Mouse (Mus musculus) inflammation-experienced regulatory T-cells, adult 6 months (primary cell): ENCODE data around the gene Pik3r3. TPM values are rescaled to one million over a fixed set of nuclear protein-coding genes. Genes with fewer than 3 reads are reported as not detected.
A peak's percentile ranks its signal among the peaks of the same experiment; 100 is the strongest.
"Not testable (repeated sequence)": the region's sequence is repeated elsewhere in the genome, so short reads cannot be mapped to it uniquely, and the experiment has no call there.

Experiments
- ATAC-seq: one replicate; pipeline ENCODE4 v1.8.0; 2017
- polyA plus RNA-seq, 3 experiments: library from polyadenylated mRNA; unstranded; fragments of 100-300 nt; shearing (Covaris generic); gene quantifications; one replicate each; pipeline ENCODE4 v1.2.1; 2017

The Pik3r3 gene
- polyA plus RNA-seq, 3 experiments from 2014 or later, result 1.2 to 3.4 (median 2.3) TPM

GRCm38 (mm10) chr4:116220071-116220650, 1.3 kb upstream of the Pik3r3 start:
- no peak for ATAC-seq

- ATAC-seq, result peak; percentile 36
These were observed 658 bp upstream of the Pik3r3 start for GRCm38 (mm10) chr4:116220780-116221139.

- no peak for ATAC-seq
These were observed 801 bp downstream of the Pik3r3 start for GRCm38 (mm10) chr4:116221996-116222842.

- ATAC-seq, result no peak
These were observed 1.4 kb downstream of the Pik3r3 start for GRCm38 (mm10) chr4:116222843-116223119.

- ATAC-seq, result no peak
These were observed 22.0 kb downstream of the Pik3r3 start for GRCm38 (mm10) chr4:116243377-116243776.

- no peak for ATAC-seq
These were observed 22.8 kb downstream of the Pik3r3 start for GRCm38 (mm10) chr4:116244240-116244639.

- ATAC-seq, result not testable (repeated sequence)
These were observed 24.5 kb downstream of the Pik3r3 start for GRCm38 (mm10) chr4:116245926-116246325.

GRCm38 (mm10) chr4:116249986-116250385, 28.6 kb downstream of the Pik3r3 start:
- no peak for ATAC-seq

GRCm38 (mm10) chr4:116268220-116268619, 46.8 kb downstream of the Pik3r3 start:
- ATAC-seq, result no peak

GRCm38 (mm10) chr4:116282211-116282610, 60.8 kb downstream of the Pik3r3 start:
- ATAC-seq, result no peak

GRCm38 (mm10) chr4:116291561-116291960, 70.1 kb downstream of the Pik3r3 start:
- no peak for ATAC-seq

GRCm38 (mm10) chr4:116293296-116293695, 71.9 kb downstream of the Pik3r3 start:
- ATAC-seq, result no peak

GRCm38 (mm10) chr4:116300878-116301355, 79.5 kb downstream of the Pik3r3 start:
- ATAC-seq, result no peak

GRCm38 (mm10) chr4:116304551-116304950, 83.1 kb downstream of the Pik3r3 start:
- no peak for ATAC-seq

GRCm38 (mm10) chr4:116317575-116317974, 96.2 kb downstream of the Pik3r3 start:
- no peak for ATAC-seq

GRCm38 (mm10) chr4:116322127-116322526, 100.7 kb downstream of the Pik3r3 start:
- no peak for ATAC-seq

GRCm38 (mm10) chr4:116329256-116329655, 107.8 kb downstream of the Pik3r3 start:
- no peak for ATAC-seq

- ATAC-seq, result no peak
These were observed 114.9 kb downstream of the Pik3r3 start for GRCm38 (mm10) chr4:116336294-116336693.

- ATAC-seq, result peak; percentile 41
These were observed 120.7 kb downstream of the Pik3r3 start for GRCm38 (mm10) chr4:116342119-116342518.

- no peak for ATAC-seq
These were observed 131.1 kb downstream of the Pik3r3 start for GRCm38 (mm10) chr4:116352496-116352895.
